Mouse (Mus musculus): Measurements from ENCODE around the gene Samd9l. TPM values are rescaled to one million over a fixed set of nuclear protein-coding genes. Genes with fewer than 3 reads are reported as not detected.

Samd9l gene
- 5.0 and 5.3 TPM in 2 replicates for polyA plus RNA-seq (2012; rRNA removed)

GRCm38 (mm10) chr6:3399340-3400068, at the start of gene Samd9l:
Gene Samd9l, minus strand, starts transcription at chr6:3399572.

Other genes starting within 250 kb of the Samd9l start
- gene Hepacam2, start 98.7 kb upstream of the Samd9l start, polyA plus RNA-seq (2012; rRNA removed), result 0.08 and 0.13 TPM in 2 replicates
- gene Vps50, start 98.8 kb upstream of the Samd9l start, polyA plus RNA-seq (2012; rRNA removed), result 3.4 and 3.6 TPM in 2 replicates